ENCODE assay signal across 26 mouse cellular contexts in genomic region chr19:54202456-54202855, GRCm38 (mm10).
DNase-seq lines count a peak whose midpoint lies in the region; ATAC-seq and TF ChIP-seq lines count a peak whose summit lies in the region.
"Had no signal": no experiment of that assay in that cellular context is flagged by ENCODE, and none has a peak within 500 bp of the region (broad histone marks: within the 10 kb centered on the region; RNA-seq: fewer than 3 reads in every experiment).

No protein-coding gene starts in this region.

- WGBS in forebrain, postnatal 0 days: 59% methylated on average over 6 of the region's 6 CpGs
- 72% methylated on average over 6 of the region's 6 CpGs for WGBS in forebrain, embryonic 14.5 days
- WGBS in neural tube, embryonic 15.5 days: 79% methylated on average over 6 of the region's 6 CpGs

- no peak for DNase-seq in forebrain, postnatal 0 days
- DNase-seq in forebrain, embryonic 14.5 days (ENCODE audit: low spot score): no peak
- peak; percentile 14 to 68 for DNase-seq in left cerebral cortex, postnatal 14 days (ENCODE audit: low spot score in 2 of 2)
- DNase-seq in left cerebral cortex, adult 11 months (ENCODE audit: low spot score): no peak
- peak; percentile 13 to 16 for DNase-seq in right cerebral cortex, adult 2 months (ENCODE audit: low spot score in 2 of 2)
- DNase-seq in right cerebral cortex, postnatal 4 days: no peak
- DNase-seq: adrenal gland, adult 8-10 months; adrenal gland, postnatal 36 days; B cell, adult 2 months; cerebellum, adult 11 months; cerebellum, adult 8-10 months; cerebellum, postnatal 14 days; embryo, embryonic 11 days; gastrocnemius, postnatal 10 days; heart, adult 18-20 months had no signal

- no peak overlapping the region for H3K9ac ChIP-seq in forebrain, postnatal 0 days
- no peak overlapping the region for H3K9ac ChIP-seq in forebrain, embryonic 14.5 days (ENCODE audit: low read length)
- no peak overlapping the region for H3K9ac ChIP-seq in neural tube, embryonic 15.5 days (replicated peaks)
- H3K9ac ChIP-seq: embryonic facial prominence, embryonic 15.5 days; forebrain, embryonic 15.5 days; heart, embryonic 15.5 days; hindbrain, embryonic 14.5 days had no signal

- no peak for TF ChIP-seq CTCF in forebrain, postnatal 0 days (IDR thresholded peaks at IDR 0.05; ENCODE audit: low read depth)

- H3K4me1 ChIP-seq in forebrain, postnatal 0 days (ENCODE audit: insufficient read depth): no peaks in the 10 kb centered on the region
- no peaks in the 10 kb centered on the region for H3K4me1 ChIP-seq in forebrain, embryonic 14.5 days (ENCODE audit: control insufficient read depth, insufficient read depth, low read length)
- H3K4me1 ChIP-seq in neural tube, embryonic 15.5 days: no peaks in the 10 kb centered on the region
- H3K4me1 ChIP-seq: embryonic facial prominence, embryonic 15.5 days; forebrain, embryonic 10.5 days; forebrain, embryonic 15.5 days; heart, embryonic 15.5 days; hindbrain, embryonic 10.5 days had no signal

- H3K9me3 ChIP-seq in forebrain, postnatal 0 days (ENCODE audit: low read length): no peaks in the 10 kb centered on the region
- no peaks in the 10 kb centered on the region for H3K9me3 ChIP-seq in forebrain, embryonic 14.5 days (replicated peaks; ENCODE audit: control insufficient read depth, low read length)
- no peaks in the 10 kb centered on the region for H3K9me3 ChIP-seq in neural tube, embryonic 15.5 days (replicated peaks)
- H3K9me3 ChIP-seq: embryonic facial prominence, embryonic 15.5 days; forebrain, embryonic 10.5 days; forebrain, embryonic 15.5 days; G1E; heart, embryonic 15.5 days; hindbrain, embryonic 10.5 days had no signal

- no peak overlapping the region for H3K27ac ChIP-seq in forebrain, postnatal 0 days (ENCODE audit: low read depth, low read length)
- H3K27ac ChIP-seq in forebrain, embryonic 14.5 days (ENCODE audit: low read depth, low read length): no peak overlapping the region
- H3K27ac ChIP-seq in neural tube, embryonic 15.5 days (replicated peaks): no peak overlapping the region
- H3K27ac ChIP-seq: embryonic facial prominence, embryonic 15.5 days; forebrain, embryonic 10.5 days; forebrain, embryonic 15.5 days; heart, embryonic 15.5 days; hindbrain, embryonic 10.5 days; hindbrain, embryonic 14.5 days had no signal

- intact Hi-C loops in left cerebral cortex, postnatal 14 days (cut with DNase I): no loop called here

- H3K27me3 ChIP-seq in forebrain, postnatal 0 days (ENCODE audit: insufficient read depth, low read length): no peaks in the 10 kb centered on the region
- H3K27me3 ChIP-seq in forebrain, embryonic 14.5 days (replicated peaks; ENCODE audit: control insufficient read depth, insufficient read depth, low read length): no peaks in the 10 kb centered on the region
- H3K27me3 ChIP-seq in neural tube, embryonic 15.5 days (replicated peaks): no peaks in the 10 kb centered on the region
- H3K27me3 ChIP-seq: embryonic facial prominence, embryonic 15.5 days; forebrain, embryonic 15.5 days; heart, embryonic 15.5 days had no signal

- no peak overlapping the region for H3K4me3 ChIP-seq in forebrain, postnatal 0 days (ENCODE audit: low read depth, low read length)
- H3K4me3 ChIP-seq in forebrain, embryonic 14.5 days (ENCODE audit: low read depth, low read length): no peak overlapping the region
- H3K4me3 ChIP-seq in neural tube, embryonic 15.5 days (replicated peaks): no peak overlapping the region
- H3K4me3 ChIP-seq: embryonic facial prominence, embryonic 15.5 days; erythroblast, embryonic 14.5 days; forebrain, embryonic 10.5 days; forebrain, embryonic 15.5 days; heart, embryonic 15.5 days; hindbrain, embryonic 10.5 days had no signal

- peak; percentile 25; the same call in 1 of the 2 replicates for ATAC-seq in forebrain, postnatal 0 days
- ATAC-seq in forebrain, embryonic 14.5 days: no peak
- no peak for ATAC-seq in neural tube, embryonic 15.5 days (ENCODE audit: low FRiP score)
- ATAC-seq: CD4-positive, CD25-positive, alpha-beta regulatory T cell, adult 4 months; forebrain, embryonic 15.5 days had no signal

- no peaks in the 10 kb centered on the region for H3K36me3 ChIP-seq in forebrain, postnatal 0 days (ENCODE audit: insufficient read depth)
- H3K36me3 ChIP-seq in forebrain, embryonic 14.5 days (ENCODE audit: control insufficient read depth, insufficient read depth, low read length): no peaks in the 10 kb centered on the region
- no peaks in the 10 kb centered on the region for H3K36me3 ChIP-seq in neural tube, embryonic 15.5 days
- H3K36me3 ChIP-seq: embryonic facial prominence, embryonic 15.5 days; forebrain, embryonic 10.5 days; forebrain, embryonic 15.5 days; G1E; heart, embryonic 15.5 days; hindbrain, embryonic 10.5 days had no signal

- no peak overlapping the region for H3K4me2 ChIP-seq in forebrain, postnatal 0 days (ENCODE audit: low read depth)
- no peak overlapping the region for H3K4me2 ChIP-seq in forebrain, embryonic 14.5 days (ENCODE audit: low read length)
- H3K4me2 ChIP-seq in neural tube, embryonic 15.5 days: no peak overlapping the region
- H3K4me2 ChIP-seq: embryonic facial prominence, embryonic 15.5 days; forebrain, embryonic 15.5 days; heart, embryonic 11.5 days; heart, embryonic 15.5 days; hindbrain, embryonic 14.5 days had no signal

Comparison
In these comparisons a context has a peak if more than half of its experiments do, and no peak if none do; other contexts are left out.
1. DNase-seq: peak in left cerebral cortex, postnatal 14 days (2 of 2) and right cerebral cortex, adult 2 months (2 of 2); none in forebrain, postnatal 0 days (single experiment), forebrain, embryonic 14.5 days (single experiment), left cerebral cortex, adult 11 months (single experiment) and right cerebral cortex, postnatal 4 days (single experiment).